Mouse (Mus musculus) retina, postnatal 7 days (tissue): ENCODE measurements around the gene Zfp131.
"Not testable (repeated sequence)": the region's sequence is repeated elsewhere in the genome, so short reads cannot be mapped to it uniquely, and the experiment has no call there.

Experiments
- DNase-seq: peaks from one replicate; pipeline ENCODE4 v3.0.0-alpha.2; 2012; ENCODE audit warnings: low read depth, low spot score

Gene Zfp131

DNA sequence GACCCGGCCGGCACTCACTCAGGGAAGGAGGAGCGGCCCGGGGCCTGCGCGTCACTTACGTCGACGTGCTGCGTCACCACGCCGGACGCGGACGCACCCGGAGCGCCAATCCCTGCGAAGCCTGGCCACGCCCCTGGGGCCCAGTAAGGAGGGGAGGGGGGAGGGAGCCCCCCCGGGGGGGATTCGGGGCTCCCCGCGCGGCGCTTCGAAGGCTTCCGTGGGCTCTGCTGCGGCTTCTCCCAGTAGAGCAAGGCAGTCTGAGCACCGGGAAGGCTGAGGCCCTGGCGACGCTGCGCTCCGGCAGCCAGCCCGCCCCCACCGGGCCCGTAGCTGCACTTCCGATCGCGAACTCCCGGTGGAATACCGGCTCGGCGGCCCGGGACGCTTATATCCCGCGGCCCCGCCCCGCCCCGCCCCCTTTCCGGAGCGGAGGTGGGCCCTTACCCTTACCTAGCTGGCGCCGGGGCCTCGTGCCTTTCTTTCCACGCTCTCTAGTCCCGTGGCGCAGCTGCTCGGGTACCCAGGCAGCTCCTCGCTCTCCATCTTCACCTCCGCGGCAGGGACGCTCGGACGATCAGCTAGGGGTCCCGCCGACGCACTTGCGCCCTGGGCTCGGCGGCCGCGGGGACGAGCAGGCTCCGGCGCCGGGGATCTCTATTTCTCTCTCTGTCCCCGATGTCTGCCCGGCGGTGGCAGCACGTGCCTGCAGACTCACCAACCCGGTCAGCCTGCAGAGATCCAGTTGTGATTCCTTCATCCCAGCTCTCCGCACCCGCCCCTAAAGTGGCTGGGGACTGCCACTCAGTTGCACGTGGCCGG, at the start of gene Zfp131:
Gene Zfp131 (minus strand): TSS at position 129 of the 819 bp plus-strand sequence.
- DNase-seq: peak; percentile 92

DNA sequence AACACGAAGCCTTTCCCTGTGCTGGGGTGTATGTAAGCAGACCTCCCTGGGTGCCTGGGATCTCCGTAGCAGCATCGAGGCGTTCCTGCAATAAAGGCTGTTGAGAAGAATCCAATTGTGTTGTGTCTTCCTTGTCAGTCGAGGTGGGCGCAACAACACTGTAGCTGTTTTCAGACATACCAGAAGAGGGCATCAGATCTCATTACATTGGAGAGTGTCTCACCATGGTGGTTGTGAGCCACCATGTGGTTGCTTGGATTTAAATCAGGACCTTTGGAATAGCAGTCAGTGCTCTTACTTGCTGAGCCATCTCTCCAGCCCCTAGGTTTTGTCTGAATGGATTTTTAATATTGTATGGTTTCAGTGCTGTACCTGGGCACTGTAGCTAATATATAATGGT, 49.3 kb upstream of the Zfp131 start:
- not testable (repeated sequence) for DNase-seq

DNA sequence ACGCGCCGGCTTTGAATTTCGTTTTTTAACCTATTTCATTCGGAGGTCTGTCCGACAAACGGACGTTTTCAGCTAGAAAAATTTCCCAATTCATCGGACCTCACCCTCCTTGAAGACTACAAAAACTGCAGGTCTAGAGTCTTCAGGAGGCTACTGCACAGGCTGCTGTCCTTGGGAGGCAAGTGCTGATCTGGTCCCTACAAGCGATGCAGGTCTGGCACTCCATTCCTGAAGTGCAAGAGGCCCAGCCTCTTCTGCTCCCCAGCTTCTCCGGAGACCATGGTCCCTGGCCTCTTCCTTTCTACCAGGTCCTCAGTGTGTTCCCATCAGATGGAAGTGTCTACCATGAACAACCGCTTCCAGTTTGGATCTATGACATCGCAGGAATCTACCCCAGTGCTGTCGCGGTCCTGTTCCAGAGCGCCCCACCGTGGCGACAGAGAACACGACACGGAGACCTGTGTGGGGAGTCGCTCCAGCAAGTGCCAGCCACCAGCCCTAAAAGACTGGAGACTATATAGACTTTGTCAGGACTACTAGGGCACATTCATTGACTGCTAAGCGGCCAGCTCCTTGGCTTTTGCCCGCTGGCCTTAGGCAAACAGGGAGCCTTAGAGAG, 47.1 kb upstream of the Zfp131 start:
- not testable (repeated sequence) for DNase-seq

DNA sequence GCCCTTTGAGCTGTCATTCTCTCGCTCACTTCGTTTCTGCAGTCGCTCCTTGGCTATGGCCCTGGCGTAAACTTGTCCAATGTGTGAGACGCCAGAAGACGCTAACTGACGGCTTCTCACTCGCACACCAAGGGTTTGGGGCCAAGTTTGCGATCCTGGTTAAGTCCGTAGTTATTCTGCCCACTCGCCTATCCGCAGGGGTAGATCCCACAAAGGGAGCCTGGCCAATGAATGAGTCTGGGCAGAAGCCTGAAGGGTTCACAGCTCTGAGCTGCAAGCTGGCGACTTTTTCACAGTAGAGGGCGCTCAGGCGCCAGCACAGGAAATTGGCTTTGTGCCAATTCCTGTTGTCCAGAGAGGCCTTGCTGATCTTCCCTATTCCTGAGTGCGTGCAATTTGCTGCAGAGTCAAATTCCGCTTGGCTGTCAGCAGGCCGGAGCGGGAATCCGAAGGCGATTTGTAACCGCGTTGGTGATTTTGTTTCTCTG, 45.7 kb upstream of the Zfp131 start:
- not testable (repeated sequence) for DNase-seq

DNA sequence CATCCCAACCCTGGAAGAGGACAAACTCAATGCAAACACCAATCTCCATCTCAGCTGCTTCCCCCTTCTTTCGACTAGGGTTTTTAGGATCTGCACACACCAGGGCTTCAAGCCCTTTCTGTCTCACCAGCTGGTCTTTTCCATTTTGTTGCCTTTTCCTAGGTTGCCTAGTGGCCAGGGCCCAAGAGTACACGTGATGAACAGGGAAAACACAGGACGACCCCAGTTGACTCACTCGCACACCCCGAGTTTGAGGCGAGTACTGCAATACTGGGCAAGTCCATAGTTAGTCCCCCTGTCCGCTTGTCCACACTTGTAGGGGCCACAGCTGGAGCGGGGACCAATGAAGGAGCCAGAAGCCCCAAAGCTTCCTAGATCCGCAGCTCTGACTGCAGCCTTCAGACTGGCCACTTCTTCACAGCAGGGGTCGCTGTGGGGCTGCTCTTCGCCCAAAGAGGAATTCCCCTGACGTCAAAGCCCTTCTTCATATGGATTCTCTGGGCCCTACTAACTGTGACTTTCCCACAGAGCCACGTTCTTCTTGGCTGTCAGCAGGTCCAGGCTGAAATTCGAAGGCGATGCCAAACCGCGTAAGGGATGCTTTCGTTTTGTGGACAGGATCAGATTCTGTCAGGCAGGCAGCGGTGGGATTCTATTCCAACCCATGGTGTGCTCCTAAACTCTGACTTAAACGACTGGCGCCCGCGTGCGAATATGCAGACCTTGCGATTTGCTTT, 44.8 kb upstream of the Zfp131 start, which contains the start of gene D13Ertd608e:
Gene D13Ertd608e (plus strand): TSS at position 687 of the 737 bp plus-strand sequence.
- DNase-seq: peak; percentile 11

DNA sequence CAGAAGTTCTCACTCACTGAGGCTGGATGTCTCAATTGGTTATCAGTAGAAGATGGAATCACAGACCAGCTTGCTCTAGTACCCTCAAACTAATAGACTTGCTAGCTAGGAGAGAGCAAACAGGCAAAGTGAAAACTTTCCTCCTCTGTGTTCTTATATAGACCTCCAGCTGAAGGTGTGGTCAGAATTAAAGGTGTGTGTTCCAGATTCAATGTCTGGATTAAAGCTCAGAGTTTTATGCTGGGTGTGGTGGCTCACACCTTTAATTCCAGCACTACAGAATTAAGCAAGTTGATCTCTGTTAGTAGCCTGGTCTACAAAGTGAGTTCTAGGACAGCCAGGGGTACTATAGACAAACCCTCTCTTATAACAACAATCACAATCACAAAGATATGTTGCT, 39.4 kb upstream of the Zfp131 start, which contains the start of gene AF067063:
Gene AF067063 (minus strand): TSS at position 101 of the 400 bp plus-strand sequence.
- not testable (repeated sequence) for DNase-seq

DNA sequence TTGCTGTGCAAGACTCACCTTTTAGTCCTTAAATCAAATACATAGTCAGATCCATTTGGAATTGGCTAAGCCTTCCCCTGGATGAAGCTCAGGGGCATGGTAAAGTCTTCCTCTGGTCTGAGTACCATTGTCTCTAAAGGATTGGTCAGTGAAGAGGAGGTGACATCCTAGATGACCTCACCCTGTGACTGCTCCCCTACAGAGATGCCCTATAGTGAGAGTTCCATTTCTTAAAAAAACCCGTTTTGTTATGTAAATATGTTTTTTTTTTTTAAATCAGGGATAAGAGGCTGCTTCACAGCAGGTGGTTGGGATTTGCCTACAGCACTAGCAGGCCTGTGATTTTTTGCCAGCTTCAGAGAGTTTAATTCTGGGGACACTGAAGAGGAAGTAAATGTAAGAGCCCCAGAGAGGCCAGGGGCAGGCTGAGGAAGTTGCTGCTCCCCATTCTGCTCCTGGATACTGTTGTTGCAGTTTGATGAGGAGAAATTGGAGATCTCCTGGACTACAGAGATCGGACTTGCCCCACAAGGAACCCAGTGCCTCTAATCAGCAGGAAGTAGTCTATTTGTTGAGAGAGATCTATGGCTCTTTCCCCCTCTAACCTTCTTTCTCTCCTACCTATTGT, 27.0 kb upstream of the Zfp131 start:
- DNase-seq: no peak

DNA sequence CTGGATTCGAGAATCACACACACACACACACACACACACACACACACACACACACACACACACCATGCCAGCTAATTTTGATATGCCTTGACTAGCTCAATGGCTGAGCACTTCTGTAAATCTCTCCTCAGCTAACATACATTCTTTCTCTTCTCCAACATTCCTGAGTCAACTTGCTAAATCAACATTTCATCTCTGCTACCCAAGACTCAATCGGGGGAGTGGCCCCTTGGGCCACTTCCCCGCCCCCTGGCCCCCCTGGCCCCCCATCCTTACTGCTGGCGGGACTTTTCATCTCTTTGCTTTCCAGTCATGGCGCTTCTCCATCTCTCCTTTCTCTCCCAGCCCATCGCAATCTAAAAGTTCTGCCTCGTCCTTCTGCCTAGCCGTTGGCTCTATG, 26.1 kb upstream of the Zfp131 start:
- no peak for DNase-seq

DNA sequence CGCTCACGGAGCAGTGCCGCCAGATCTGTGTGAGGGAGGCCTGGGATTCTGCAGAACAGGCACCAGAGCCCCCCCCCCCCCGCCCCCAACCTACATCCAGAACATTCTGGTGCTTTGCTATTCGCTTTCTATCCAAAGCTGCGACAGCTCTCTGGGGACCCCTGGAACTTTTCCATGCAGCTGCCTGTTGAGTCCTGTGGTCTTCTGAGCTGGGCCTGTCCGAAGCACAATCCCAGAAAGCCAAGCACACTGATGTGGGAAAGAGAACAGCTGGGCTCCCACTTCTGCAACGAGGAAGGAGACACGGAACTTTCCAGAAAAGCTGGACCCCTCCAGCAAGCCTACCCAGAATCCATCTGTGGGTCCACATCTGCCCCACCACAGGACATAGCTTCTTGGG, 19.3 kb upstream of the Zfp131 start:
- no peak for DNase-seq

DNA sequence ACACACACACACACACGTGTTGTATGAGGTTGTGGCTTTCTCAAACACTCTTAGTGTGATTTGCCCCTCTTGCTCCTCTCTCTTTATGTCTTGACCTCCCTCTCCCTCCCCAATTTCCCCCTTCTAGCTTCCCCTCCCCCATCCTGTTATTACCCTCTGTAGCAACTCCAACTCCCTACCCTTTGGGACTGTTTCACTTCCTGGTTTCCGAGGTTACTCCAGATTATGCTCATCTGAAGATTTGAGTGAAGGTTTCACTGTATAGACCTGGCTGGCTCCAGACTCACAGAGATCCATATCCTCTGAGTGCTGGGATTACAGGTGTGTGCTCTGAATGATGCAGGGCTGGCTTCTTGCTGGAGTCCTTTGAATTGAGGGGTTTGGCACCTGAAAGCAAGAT, 18.2 kb upstream of the Zfp131 start:
- no peak for DNase-seq

DNA sequence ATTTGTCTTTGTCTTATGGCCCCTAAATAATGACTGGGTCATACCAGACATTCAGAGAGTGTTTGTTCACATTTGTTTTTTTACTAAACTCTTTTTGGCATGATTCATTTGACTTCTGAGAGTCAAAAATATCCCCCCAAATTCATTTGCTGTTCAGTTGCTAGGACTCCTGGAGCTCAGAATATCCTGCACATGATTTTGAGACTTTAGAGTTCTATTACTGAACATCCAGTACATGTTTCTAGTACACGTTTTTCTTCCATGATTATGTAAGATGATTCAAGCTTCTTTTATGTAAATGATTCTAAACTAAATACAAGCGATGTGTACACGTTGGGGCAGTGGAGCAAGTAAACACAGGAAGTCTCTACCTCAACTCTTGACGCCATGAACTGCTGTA, 7.0 kb upstream of the Zfp131 start:
- DNase-seq: no peak

DNA sequence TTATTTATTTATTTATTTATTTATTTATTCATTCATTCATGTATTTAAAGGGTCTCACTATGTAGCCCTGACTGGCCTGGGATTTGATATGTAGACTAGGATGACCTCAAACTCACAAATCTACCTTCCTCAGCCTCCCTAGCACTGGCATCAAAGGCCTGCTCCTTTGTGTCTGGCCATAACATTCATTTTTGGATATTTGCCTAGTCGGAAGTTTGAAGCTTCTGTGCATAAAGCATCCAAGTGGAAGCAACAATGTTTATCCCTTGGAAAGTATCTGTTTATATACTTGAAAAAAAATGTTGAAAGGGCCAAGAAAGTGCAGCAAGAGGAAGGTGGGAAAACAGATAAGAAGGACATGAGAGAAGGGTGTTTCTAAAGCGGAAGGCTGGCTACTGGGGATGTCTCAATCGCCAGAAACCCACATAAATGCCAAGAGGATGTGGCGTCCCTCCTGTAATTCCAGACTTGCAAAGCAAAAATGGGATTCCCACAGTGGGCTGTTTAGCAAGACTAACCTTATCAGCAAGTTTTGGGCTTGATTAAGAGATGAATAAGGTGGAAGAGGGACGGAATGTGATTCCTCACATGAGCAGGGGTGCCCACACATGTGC, 2.2 kb upstream of the Zfp131 start:
- DNase-seq: no peak

DNA sequence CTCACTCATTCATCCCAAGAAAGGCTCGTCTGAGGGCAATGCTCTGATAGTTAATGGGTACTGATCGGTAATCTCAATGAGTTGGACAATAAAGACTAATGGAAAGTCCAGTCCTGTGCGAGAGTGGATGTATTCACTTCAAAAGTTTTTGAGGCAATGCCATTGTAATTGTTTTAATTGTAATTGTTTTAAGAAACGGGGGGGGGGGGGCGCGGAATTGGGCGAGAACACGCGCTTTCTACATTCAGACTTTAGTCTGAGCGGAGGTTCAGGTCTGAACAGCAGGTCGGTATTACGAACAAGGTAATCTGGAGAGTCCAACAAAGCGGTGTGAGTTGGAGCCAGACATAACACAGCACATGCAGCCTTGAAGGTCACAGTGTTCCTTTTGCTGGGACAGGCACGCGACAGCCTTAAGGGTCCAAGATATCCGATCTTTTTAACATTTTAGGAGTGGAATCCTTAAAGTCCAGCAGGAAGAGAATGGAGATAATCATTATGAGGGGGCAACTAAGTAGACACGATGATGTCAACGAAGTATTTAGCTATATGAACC, 969 bp upstream of the Zfp131 start:
- DNase-seq: no peak

DNA sequence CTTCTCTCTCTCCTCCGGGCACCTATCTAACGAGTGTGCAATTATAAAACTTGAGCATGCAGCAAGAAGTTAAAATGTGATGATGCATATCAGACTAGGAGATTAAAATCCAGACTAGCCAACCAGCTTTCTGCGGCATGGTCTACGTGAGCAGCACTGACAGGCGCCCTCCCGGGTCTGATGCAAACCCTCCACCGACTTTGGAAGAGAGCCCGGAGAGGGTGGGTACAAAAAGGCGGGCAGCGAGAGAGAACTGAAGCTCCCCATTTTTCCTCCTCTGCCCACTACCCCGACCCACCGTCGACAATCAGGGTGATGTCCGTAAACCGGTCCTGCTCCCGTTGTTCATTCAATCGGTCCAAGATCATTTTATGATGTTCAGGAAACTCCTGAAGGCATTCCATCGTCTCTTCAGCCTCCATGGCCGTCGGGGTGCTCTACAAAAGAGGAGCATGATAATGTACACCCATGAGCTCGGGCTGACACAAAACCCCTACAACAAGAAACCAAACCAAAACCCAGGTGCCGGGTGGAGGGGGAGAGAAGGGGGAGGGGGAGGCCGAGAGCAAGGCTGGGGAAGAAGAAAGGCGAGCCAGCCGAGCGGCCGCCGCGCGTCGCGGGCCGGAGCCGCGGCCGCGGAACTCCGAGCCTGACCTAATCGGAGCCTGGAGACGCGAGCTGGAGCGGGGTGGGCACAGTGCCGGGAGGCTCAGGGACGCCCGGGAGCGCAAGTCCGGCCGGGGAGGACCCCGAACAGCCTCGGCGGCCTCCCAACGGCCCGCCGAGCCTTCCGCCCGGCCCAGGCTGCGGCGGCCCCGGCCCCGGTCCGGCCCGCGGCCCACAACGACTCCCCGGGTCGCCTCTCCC, 605 bp downstream of the Zfp131 start:
- DNase-seq: peak; percentile 27

DNA sequence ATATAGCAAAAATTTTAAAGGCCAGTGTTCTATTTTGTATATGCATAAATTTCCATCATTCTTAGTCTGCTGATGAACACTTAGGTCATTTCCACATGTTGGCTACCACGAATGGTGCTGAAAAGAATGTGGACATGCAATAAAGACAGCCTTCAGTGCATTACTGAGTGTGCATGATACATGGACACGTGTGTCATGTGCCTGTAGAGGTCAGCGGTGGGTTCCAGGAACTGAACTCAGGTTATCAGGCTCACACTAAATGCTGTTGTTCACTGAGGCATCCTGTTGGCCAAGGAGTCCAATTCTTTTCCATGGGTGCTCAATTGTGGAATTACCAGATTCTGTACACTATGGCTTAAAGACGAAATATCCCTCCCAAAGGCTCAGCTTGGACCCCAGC, 7.1 kb downstream of the Zfp131 start:
- DNase-seq: no peak

DNA sequence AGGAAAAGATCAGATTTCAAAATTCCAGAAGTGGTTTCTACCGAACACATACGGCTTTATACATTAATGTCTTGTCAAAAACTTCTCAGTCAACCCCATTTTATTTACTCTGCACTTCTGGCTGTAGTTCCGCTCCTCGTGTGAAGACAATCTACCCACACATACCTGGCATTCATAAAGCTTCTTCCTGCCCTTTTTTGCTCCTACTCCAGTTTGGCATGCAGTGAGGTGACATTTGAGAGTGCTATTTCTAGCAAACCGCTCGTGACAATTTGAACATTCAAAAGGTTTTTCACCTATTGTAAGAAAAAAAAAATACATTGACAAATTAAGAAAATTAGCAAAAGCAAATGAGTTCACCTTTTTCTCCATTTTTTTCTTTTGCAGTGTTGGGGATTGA, 22.1 kb downstream of the Zfp131 start:
- DNase-seq: no peak

DNA sequence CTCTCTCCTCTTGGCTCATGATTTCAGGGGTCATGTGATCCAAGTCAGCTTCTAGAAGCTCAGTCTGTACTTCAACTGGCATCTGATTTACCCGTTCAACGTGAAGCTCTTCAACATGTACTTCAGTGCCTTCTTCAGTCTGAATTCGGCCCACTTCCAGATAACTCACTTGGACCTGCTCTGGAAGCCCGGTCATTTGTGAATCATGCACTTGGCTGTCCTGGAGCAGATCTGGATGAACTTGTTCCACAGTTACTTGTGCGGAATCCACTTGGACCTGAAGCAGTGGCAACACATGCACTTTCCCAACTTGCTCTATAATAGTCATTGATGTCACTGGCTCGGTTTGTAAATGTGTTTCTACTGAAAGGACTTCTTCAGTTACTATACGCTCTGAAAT, 24.2 kb downstream of the Zfp131 start:
- no peak for DNase-seq

DNA sequence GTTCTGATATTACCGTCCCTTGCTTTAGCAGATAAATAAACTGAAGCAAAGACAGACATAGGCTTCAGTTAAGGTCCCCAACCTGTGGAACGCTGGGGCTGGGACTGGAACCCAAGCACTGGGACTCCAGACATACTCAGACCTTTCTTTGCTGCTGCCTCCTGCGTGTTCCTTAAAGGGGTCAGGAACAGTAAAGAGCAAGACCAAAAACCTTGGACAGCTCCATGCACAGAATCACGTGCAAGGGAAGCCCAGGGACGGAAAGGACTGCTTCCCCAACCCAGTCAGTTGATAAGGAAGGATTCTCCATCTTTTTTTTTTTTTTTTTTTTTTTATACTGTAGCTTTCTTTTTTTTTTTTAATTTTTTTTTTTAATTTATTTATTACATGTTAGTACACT, 33.9 kb downstream of the Zfp131 start:
- DNase-seq: no peak

DNA sequence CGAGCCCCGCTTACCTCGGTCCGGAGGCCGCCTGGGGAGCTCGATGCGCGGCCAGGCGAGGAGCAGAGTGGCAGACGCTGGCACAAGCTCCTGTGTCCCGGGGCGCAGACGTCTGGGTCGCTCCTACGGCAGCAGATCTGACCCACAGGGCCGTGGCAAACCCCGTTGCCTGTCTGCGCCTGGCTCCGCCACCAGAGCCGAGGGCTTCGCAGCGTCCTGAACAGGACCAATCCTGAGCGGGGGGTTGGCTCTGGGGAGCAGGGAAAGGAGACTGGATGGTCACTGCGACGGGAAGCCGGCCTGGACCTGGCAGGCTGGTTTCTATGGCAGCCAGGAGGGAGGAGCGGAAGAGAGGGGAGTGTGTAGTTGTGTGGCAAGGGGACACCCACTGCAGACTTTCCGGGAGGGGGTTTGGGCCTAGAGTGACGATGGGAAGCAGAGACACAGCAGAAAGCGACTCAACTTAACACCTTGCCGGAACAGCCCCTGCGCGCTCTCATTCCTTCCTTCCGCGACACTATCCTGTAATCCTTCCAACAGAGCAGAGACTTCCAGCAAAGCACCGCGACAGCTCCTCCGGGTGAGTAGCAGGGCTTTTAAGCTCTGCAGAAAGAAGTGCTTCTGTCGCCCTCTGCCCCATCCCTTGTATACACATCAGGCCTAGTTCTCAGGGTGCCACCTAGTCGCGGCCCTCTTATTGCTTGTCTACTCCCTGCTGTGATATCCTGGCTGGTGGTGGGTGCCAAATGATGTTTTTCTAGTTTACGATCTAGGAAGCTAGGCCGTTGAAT, 34.8 kb downstream of the Zfp131 start, which contains the start of gene Nim1k:
Gene Nim1k (minus strand): TSS at position 202 of the 791 bp plus-strand sequence.
- peak; percentile 70 for DNase-seq
